Mouse (Mus musculus): Measurements from ENCODE around the gene Nisch. TPM values are rescaled to one million over a fixed set of nuclear protein-coding genes. Genes with fewer than 3 reads are reported as not detected.

The Nisch gene
- polyA plus RNA-seq, 1 experiment from 2014 or later = 407 TPM

GRCm38 (mm10) chr14:31166827-31167226 is 49.9 kb downstream of the Nisch start:
- H3K4me3 ChIP-seq (ENCODE audit: low read depth, low read length) = no peak overlapping the region
- ATAC-seq (replicated peaks; ENCODE audit: low FRiP score) = no peak

GRCm38 (mm10) chr14:31165991-31166630 is 50.6 kb downstream of the Nisch start:
- ATAC-seq (replicated peaks; ENCODE audit: low FRiP score) = no peak
- Histone ChIP-seq H3K9me3 (ENCODE audit: control insufficient read depth, low read length) (no peaks in the 10 kb centered on the region), H3K27me3 (ENCODE audit: control insufficient read depth, insufficient read depth, low read length) (no peaks in the 10 kb centered on the region), H3K4me1 (replicated peaks; ENCODE audit: control insufficient read depth, insufficient read depth, low read length) (no peaks in the 10 kb centered on the region), H3K4me2 (ENCODE audit: low read depth, low read length, severe bottlenecking) (no peak overlapping the region), H3K9ac (ENCODE audit: low read length) (no peak overlapping the region), H3K36me3 (ENCODE audit: control insufficient read depth, insufficient read depth, low read length) (peaks cover 5% of the 10 kb centered on the region), H3K4me3 (ENCODE audit: low read depth, low read length) (no peak overlapping the region), H3K27ac (ENCODE audit: low read depth, low read length) (no peak overlapping the region)
- no peak for DNase-seq (ENCODE audit: low spot score)
- WGBS = 81% methylated on average over 10 of the region's 10 CpGs

More at GRCm38 (mm10) chr14:31166827-31167226, 49.9 kb downstream of the Nisch start:
- DNase-seq (ENCODE audit: low spot score) = no peak
- Histone ChIP-seq H3K9me3 (ENCODE audit: control insufficient read depth, low read length) (no peaks in the 10 kb centered on the region), H3K27ac (ENCODE audit: low read depth, low read length) (no peak overlapping the region), H3K9ac (ENCODE audit: low read length) (no peak overlapping the region), H3K36me3 (ENCODE audit: control insufficient read depth, insufficient read depth, low read length) (peaks cover 12% of the 10 kb centered on the region), H3K4me1 (replicated peaks; ENCODE audit: control insufficient read depth, insufficient read depth, low read length) (no peaks in the 10 kb centered on the region), H3K27me3 (ENCODE audit: control insufficient read depth, insufficient read depth, low read length) (no peaks in the 10 kb centered on the region), H3K4me2 (ENCODE audit: low read depth, low read length, severe bottlenecking) (no peak overlapping the region)
- WGBS = 78% methylated on average over 9 of the region's 9 CpGs

- Histone ChIP-seq H3K36me3 (ENCODE audit: control insufficient read depth, insufficient read depth, low read length) (peaks cover 2% of the 10 kb centered on the region; the same call in 1 of the 2 replicates), H3K4me1 (replicated peaks; ENCODE audit: control insufficient read depth, insufficient read depth, low read length) (no peaks in the 10 kb centered on the region), H3K27me3 (ENCODE audit: control insufficient read depth, insufficient read depth, low read length) (no peaks in the 10 kb centered on the region), H3K9ac (ENCODE audit: low read length) (no peak overlapping the region), H3K4me2 (ENCODE audit: low read depth, low read length, severe bottlenecking) (no peak overlapping the region), H3K9me3 (ENCODE audit: control insufficient read depth, low read length) (no peaks in the 10 kb centered on the region), H3K4me3 (ENCODE audit: low read depth, low read length) (no peak overlapping the region), H3K27ac (ENCODE audit: low read depth, low read length) (no peak overlapping the region)
- DNase-seq (ENCODE audit: low spot score) (no peak), ATAC-seq (replicated peaks; ENCODE audit: low FRiP score) (no peak)
- WGBS = 55% methylated on average over 7 of the region's 7 CpGs
Measured at GRCm38 (mm10) chr14:31165458-31165857, 51.3 kb downstream of the Nisch start.

- 61% methylated on average over 2 of the region's 2 CpGs for WGBS
- Histone ChIP-seq H3K27me3 (ENCODE audit: control insufficient read depth, insufficient read depth, low read length) (no peaks in the 10 kb centered on the region), H3K4me2 (ENCODE audit: low read depth, low read length, severe bottlenecking) (no peak overlapping the region), H3K27ac (ENCODE audit: low read depth, low read length) (no peak overlapping the region), H3K4me1 (replicated peaks; ENCODE audit: control insufficient read depth, insufficient read depth, low read length) (no peaks in the 10 kb centered on the region), H3K36me3 (ENCODE audit: control insufficient read depth, insufficient read depth, low read length) (no peaks in the 10 kb centered on the region), H3K4me3 (ENCODE audit: low read depth, low read length) (no peak overlapping the region), H3K9ac (ENCODE audit: low read length) (no peak overlapping the region), H3K9me3 (ENCODE audit: control insufficient read depth, low read length) (no peaks in the 10 kb centered on the region)
- DNase-seq (ENCODE audit: low spot score) = no peak
- ATAC-seq (replicated peaks; ENCODE audit: low FRiP score) = no peak
Measured at GRCm38 (mm10) chr14:31165010-31165409, 51.7 kb downstream of the Nisch start.

- DNase-seq (ENCODE audit: low spot score) (no peak), ATAC-seq (replicated peaks; ENCODE audit: low FRiP score) (no peak)
- Histone ChIP-seq H3K4me2 (ENCODE audit: low read depth, low read length, severe bottlenecking) (no peak overlapping the region), H3K27me3 (ENCODE audit: control insufficient read depth, insufficient read depth, low read length) (no peaks in the 10 kb centered on the region), H3K9me3 (ENCODE audit: control insufficient read depth, low read length) (no peaks in the 10 kb centered on the region), H3K36me3 (ENCODE audit: control insufficient read depth, insufficient read depth, low read length) (no peaks in the 10 kb centered on the region), H3K4me3 (ENCODE audit: low read depth, low read length) (no peak overlapping the region), H3K9ac (ENCODE audit: low read length) (no peak overlapping the region), H3K27ac (ENCODE audit: low read depth, low read length) (no peak overlapping the region), H3K4me1 (replicated peaks; ENCODE audit: control insufficient read depth, insufficient read depth, low read length) (no peaks in the 10 kb centered on the region)
- WGBS = 80% methylated on average over 8 of the region's 8 CpGs
Measured at GRCm38 (mm10) chr14:31164067-31164466, 52.7 kb downstream of the Nisch start.

GRCm38 (mm10) chr14:31161638-31162037 is 55.1 kb downstream of the Nisch start:
- Histone ChIP-seq H3K4me1 (replicated peaks; ENCODE audit: control insufficient read depth, insufficient read depth, low read length) (no peaks in the 10 kb centered on the region), H3K36me3 (ENCODE audit: control insufficient read depth, insufficient read depth, low read length) (no peaks in the 10 kb centered on the region), H3K4me3 (ENCODE audit: low read depth, low read length) (no peak overlapping the region), H3K9me3 (ENCODE audit: control insufficient read depth, low read length) (no peaks in the 10 kb centered on the region), H3K4me2 (ENCODE audit: low read depth, low read length, severe bottlenecking) (no peak overlapping the region), H3K27me3 (ENCODE audit: control insufficient read depth, insufficient read depth, low read length) (no peaks in the 10 kb centered on the region), H3K27ac (ENCODE audit: low read depth, low read length) (no peak overlapping the region), H3K9ac (ENCODE audit: low read length) (no peak overlapping the region)
- DNase-seq (ENCODE audit: low spot score) = no peak
- WGBS = 76% methylated on average over 10 of the region's 10 CpGs
- ATAC-seq (replicated peaks; ENCODE audit: low FRiP score) = no peak

GRCm38 (mm10) chr14:31161191-31161590 is 55.6 kb downstream of the Nisch start:
- no peak for DNase-seq (ENCODE audit: low spot score)
- H3K4me3 ChIP-seq (ENCODE audit: low read depth, low read length) = no peak overlapping the region
- no peaks in the 10 kb centered on the region for H3K27me3 ChIP-seq (ENCODE audit: control insufficient read depth, insufficient read depth, low read length)
- H3K27ac ChIP-seq (ENCODE audit: low read depth, low read length) = no peak overlapping the region
- no peaks in the 10 kb centered on the region for H3K36me3 ChIP-seq (ENCODE audit: control insufficient read depth, insufficient read depth, low read length)
- ATAC-seq (replicated peaks; ENCODE audit: low FRiP score) = no peak
- no peaks in the 10 kb centered on the region for H3K4me1 ChIP-seq (replicated peaks; ENCODE audit: control insufficient read depth, insufficient read depth, low read length)
- H3K4me2 ChIP-seq (ENCODE audit: low read depth, low read length, severe bottlenecking) = no peak overlapping the region
- no peak overlapping the region for H3K9ac ChIP-seq (ENCODE audit: low read length)
- no peaks in the 10 kb centered on the region for H3K9me3 ChIP-seq (ENCODE audit: control insufficient read depth, low read length)
- 96% methylated on average over 7 of the region's 7 CpGs for WGBS

- no peak overlapping the region for H3K4me2 ChIP-seq (ENCODE audit: low read depth, low read length, severe bottlenecking)
- H3K27ac ChIP-seq (ENCODE audit: low read depth, low read length) = no peak overlapping the region
- H3K4me3 ChIP-seq (ENCODE audit: low read depth, low read length) = no peak overlapping the region
- no peak overlapping the region for H3K9ac ChIP-seq (ENCODE audit: low read length)
- DNase-seq (ENCODE audit: low spot score) (no peak), ATAC-seq (replicated peaks; ENCODE audit: low FRiP score) (no peak)
- WGBS = 87% methylated on average over 27 of the region's 27 CpGs
- H3K27me3 ChIP-seq (ENCODE audit: control insufficient read depth, insufficient read depth, low read length) = no peaks in the 10 kb centered on the region
- no peaks in the 10 kb centered on the region for H3K4me1 ChIP-seq (replicated peaks; ENCODE audit: control insufficient read depth, insufficient read depth, low read length)
- H3K9me3 ChIP-seq (ENCODE audit: control insufficient read depth, low read length) = no peaks in the 10 kb centered on the region
- H3K36me3 ChIP-seq (ENCODE audit: control insufficient read depth, insufficient read depth, low read length) = no peaks in the 10 kb centered on the region
Measured at GRCm38 (mm10) chr14:31160196-31161150, 56.3 kb downstream of the Nisch start.

All from forebrain, embryonic 11.5 days (tissue).